Mouse (Mus musculus): Measurements from ENCODE around the gene Lrp5.

Lrp5 gene

GRCm38 (mm10) chr19:3686215-3686894 is at the start of gene Lrp5:
Gene Lrp5, minus strand, starts transcription at chr19:3686564.
- peak; percentile 45 for DNase-seq (ENCODE audit: low read depth)

GRCm38 (mm10) chr19:3736001-3736400 is 49.6 kb upstream of the Lrp5 start:
- no peak for DNase-seq (ENCODE audit: low read depth)

GRCm38 (mm10) chr19:3730781-3731646 is 44.6 kb upstream of the Lrp5 start:
- peak; percentile 66 for DNase-seq (ENCODE audit: low read depth)

- no peak for DNase-seq (ENCODE audit: low read depth)
Observed at GRCm38 (mm10) chr19:3728901-3729300, 42.5 kb upstream of the Lrp5 start.

GRCm38 (mm10) chr19:3724779-3725178 is 38.4 kb upstream of the Lrp5 start:
- peak; percentile 89 for DNase-seq (ENCODE audit: low read depth)

GRCm38 (mm10) chr19:3723904-3724303 is 37.5 kb upstream of the Lrp5 start:
- DNase-seq (ENCODE audit: low read depth) = peak; percentile 81

- no peak for DNase-seq (ENCODE audit: low read depth)
Observed at GRCm38 (mm10) chr19:3723170-3723569, 36.8 kb upstream of the Lrp5 start.

GRCm38 (mm10) chr19:3719362-3719891 is 33.1 kb upstream of the Lrp5 start:
- peak; percentile 62 for DNase-seq (ENCODE audit: low read depth)

GRCm38 (mm10) chr19:3718481-3719361 is 32.4 kb upstream of the Lrp5 start:
- DNase-seq (ENCODE audit: low read depth) = peak; percentile 90

- no peak for DNase-seq (ENCODE audit: low read depth)
Observed at GRCm38 (mm10) chr19:3714381-3714780, 28.0 kb upstream of the Lrp5 start.

GRCm38 (mm10) chr19:3710436-3710835 is 24.1 kb upstream of the Lrp5 start:
- no peak for DNase-seq (ENCODE audit: low read depth)

GRCm38 (mm10) chr19:3709013-3709787 is 22.8 kb upstream of the Lrp5 start:
- peak; percentile 19 for DNase-seq (ENCODE audit: low read depth)

- DNase-seq (ENCODE audit: low read depth) = peak; percentile 98
Observed at GRCm38 (mm10) chr19:3708078-3709012, 22.0 kb upstream of the Lrp5 start, which contains the start of gene 1810055G02Rik. Gene 1810055G02Rik, plus strand, starts transcription at chr19:3708293.

- no peak for DNase-seq (ENCODE audit: low read depth)
Observed at GRCm38 (mm10) chr19:3707553-3707952, 21.2 kb upstream of the Lrp5 start.

- DNase-seq (ENCODE audit: low read depth) = peak; percentile 62
Observed at GRCm38 (mm10) chr19:3706258-3706657, 19.9 kb upstream of the Lrp5 start.

GRCm38 (mm10) chr19:3702460-3702859 is 16.1 kb upstream of the Lrp5 start:
- no peak for DNase-seq (ENCODE audit: low read depth)

- peak; percentile 85 for DNase-seq (ENCODE audit: low read depth)
Observed at GRCm38 (mm10) chr19:3699508-3700438, 13.4 kb upstream of the Lrp5 start.

- DNase-seq (ENCODE audit: low read depth) = no peak
Observed at GRCm38 (mm10) chr19:3698035-3698434, 11.7 kb upstream of the Lrp5 start.

GRCm38 (mm10) chr19:3695976-3696375 is 9.6 kb upstream of the Lrp5 start:
- no peak for DNase-seq (ENCODE audit: low read depth)
